Mouse (Mus musculus) forebrain, embryonic 11.5 days (tissue): ENCODE data around the gene Ahr. TPM values are rescaled to one million over a fixed set of nuclear protein-coding genes. Genes with fewer than 3 reads are reported as not detected.

Source experiments
- ATAC-seq: fragments of 200-750 bp; cut with Nextera tagmentation; replicated peaks from 2 replicates; pipeline ENCODE4 v1.8.0; 2017; ENCODE audit warnings: moderate TSS enrichment; ENCODE audit not compliant: low FRiP score
- DNase-seq: peaks from one replicate; pipeline ENCODE4 v3.0.0-alpha.2; 2017; ENCODE audit warnings: low spot score
- H3K27ac ChIP-seq: fragments of 300-500 bp; sonication (generic); 2 replicates; pipeline ENCODE4 v1.5.1; 2014; ENCODE audit warnings: low read depth, low read length
- H3K27me3 ChIP-seq: fragments of 300-500 bp; sonication (generic); 2 replicates; pipeline ENCODE4 v1.6.1; 2014; ENCODE audit warnings: mild to moderate bottlenecking, low read length, mixed read lengths; ENCODE audit not compliant: control insufficient read depth, insufficient read depth
- H3K36me3 ChIP-seq: fragments of 300-500 bp; sonication (generic); 2 replicates; pipeline ENCODE4 v1.6.1; 2014; ENCODE audit warnings: mild to moderate bottlenecking, low read length, moderate library complexity, mixed read lengths; ENCODE audit not compliant: control insufficient read depth, insufficient read depth
- H3K4me1 ChIP-seq: fragments of 300-500 bp; sonication (generic); replicated peaks from 2 replicates; pipeline ENCODE4 v1.6.1; 2014; ENCODE audit warnings: low read length, mixed read lengths; ENCODE audit not compliant: control insufficient read depth, insufficient read depth
- H3K4me2 ChIP-seq: fragments of 300-500 bp; sonication (generic); 2 replicates; pipeline ENCODE4 v1.6.1; 2014; ENCODE audit warnings: low read depth, mild to moderate bottlenecking, low read length, moderate library complexity, mixed read lengths; ENCODE audit not compliant: severe bottlenecking
- H3K4me3 ChIP-seq: fragments of 300-500 bp; sonication (generic); 2 replicates; pipeline ENCODE4 v1.5.1; 2014; ENCODE audit warnings: low read depth, low read length
- H3K9ac ChIP-seq: fragments of 300-500 bp; sonication (generic); 2 replicates; pipeline ENCODE4 v1.6.1; 2014; ENCODE audit warnings: low read length
- H3K9me3 ChIP-seq: fragments of 300-500 bp; sonication (generic); 2 replicates; pipeline ENCODE4 v1.6.1; 2016; ENCODE audit warnings: low read length, mixed read lengths; ENCODE audit not compliant: control insufficient read depth
- WGBS: fragments of 180-500 bp; shearing (Covaris S2); extraction: QIAGEN DNeasy Blood & Tissue Kit; methylation state at CpG from one replicate; pipeline ENCODE4 v1.1.7; 2014; 5-methylcytosine and 5-hydroxymethylcytosine counted together
- polyA plus RNA-seq: library from polyadenylated mRNA; unstranded; fragments of >200 nt; fragmentation: Nextera tagmentation; extraction: Ambion mirVana; gene quantifications from 2 replicates; pipeline ENCODE4 v1.2.1, GENCODE M21; 2014

Ahr gene
- polyA plus RNA-seq, 1 experiment from 2014 or later = 1.8 TPM

GRCm38 (mm10) chr12:35550299-35550698 is 15.5 kb upstream of the Ahr start:
- Histone ChIP-seq H3K27ac (no peak overlapping the region), H3K9me3 (no peaks in the 10 kb centered on the region), H3K4me1 (no peaks in the 10 kb centered on the region), H3K4me2 (no peak overlapping the region), H3K36me3 (no peaks in the 10 kb centered on the region), H3K4me3 (no peak overlapping the region), H3K27me3 (no peaks in the 10 kb centered on the region), H3K9ac (no peak overlapping the region)
- DNase-seq = no peak
- no peak for ATAC-seq

- Histone ChIP-seq H3K27ac (no peak overlapping the region), H3K9ac (no peak overlapping the region), H3K4me1 (no peaks in the 10 kb centered on the region), H3K27me3 (no peaks in the 10 kb centered on the region), H3K9me3 (no peaks in the 10 kb centered on the region), H3K36me3 (no peaks in the 10 kb centered on the region), H3K4me2 (no peak overlapping the region), H3K4me3 (no peak overlapping the region)
- WGBS = 72% methylated on average over 3 of the region's 3 CpGs
- DNase-seq (no peak), ATAC-seq (no peak)
These were observed 8.0 kb upstream of the Ahr start for GRCm38 (mm10) chr12:35542836-35543235.

GRCm38 (mm10) chr12:35538843-35539242 is 4.0 kb upstream of the Ahr start:
- no peak overlapping the region for H3K27ac ChIP-seq

GRCm38 (mm10) chr12:35534114-35534753 is 604 bp downstream of the Ahr start:
- under 1% methylated on average over 49 of the region's 49 CpGs for WGBS
- DNase-seq (peak; percentile 55), ATAC-seq (no peak; the same call in 1 of the 2 replicates)
- Histone ChIP-seq H3K36me3 (no peaks in the 10 kb centered on the region), H3K27ac (no peak overlapping the region), H3K4me2 (peak overlapping the region; percentile 99), H3K4me1 (no peaks in the 10 kb centered on the region; the same call in 1 of the 2 replicates), H3K9me3 (no peaks in the 10 kb centered on the region), H3K9ac (peak overlapping the region; percentile 53), H3K4me3 (peak overlapping the region; percentile 64), H3K27me3 (peaks cover 2% of the 10 kb centered on the region; the same call in 1 of the 2 replicates)

More at GRCm38 (mm10) chr12:35538843-35539242, 4.0 kb upstream of the Ahr start:
- Histone ChIP-seq H3K4me1 (no peaks in the 10 kb centered on the region; the same call in 1 of the 2 replicates), H3K9me3 (no peaks in the 10 kb centered on the region), H3K9ac (no peak overlapping the region), H3K4me3 (no peak overlapping the region), H3K27me3 (peaks cover 2% of the 10 kb centered on the region; the same call in 1 of the 2 replicates), H3K36me3 (no peaks in the 10 kb centered on the region), H3K4me2 (no peak overlapping the region)
- WGBS = 60% methylated on average over 3 of the region's 3 CpGs
- no peak for ATAC-seq
- no peak for DNase-seq

DNA sequence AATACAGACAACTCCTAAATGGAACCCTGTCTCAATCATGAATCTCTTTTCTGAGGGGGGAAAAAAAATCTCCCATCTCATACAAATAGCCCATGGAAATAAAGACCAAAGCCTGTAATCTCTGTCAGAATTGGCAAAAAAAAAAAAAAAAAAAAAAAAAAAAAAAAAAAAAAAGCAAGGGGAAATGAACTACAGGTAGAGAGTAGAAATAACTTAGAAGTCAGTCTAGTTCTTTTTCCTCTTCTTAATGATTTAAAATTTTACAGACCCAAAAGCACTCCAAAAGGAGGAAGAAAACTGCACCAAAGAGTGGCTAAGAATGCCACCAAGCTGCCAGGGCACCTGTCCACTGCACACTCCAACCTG is 1.1 kb downstream of the Ahr start:
- Histone ChIP-seq H3K9me3 (no peaks in the 10 kb centered on the region), H3K36me3 (no peaks in the 10 kb centered on the region), H3K4me3 (peak overlapping the region; percentile 64), H3K9ac (no peak overlapping the region), H3K27me3 (peaks cover 2% of the 10 kb centered on the region; the same call in 1 of the 2 replicates), H3K27ac (no peak overlapping the region), H3K4me1 (no peaks in the 10 kb centered on the region; the same call in 1 of the 2 replicates), H3K4me2 (peak overlapping the region; percentile 99)
- no peak for DNase-seq
- no peak for ATAC-seq

DNA sequence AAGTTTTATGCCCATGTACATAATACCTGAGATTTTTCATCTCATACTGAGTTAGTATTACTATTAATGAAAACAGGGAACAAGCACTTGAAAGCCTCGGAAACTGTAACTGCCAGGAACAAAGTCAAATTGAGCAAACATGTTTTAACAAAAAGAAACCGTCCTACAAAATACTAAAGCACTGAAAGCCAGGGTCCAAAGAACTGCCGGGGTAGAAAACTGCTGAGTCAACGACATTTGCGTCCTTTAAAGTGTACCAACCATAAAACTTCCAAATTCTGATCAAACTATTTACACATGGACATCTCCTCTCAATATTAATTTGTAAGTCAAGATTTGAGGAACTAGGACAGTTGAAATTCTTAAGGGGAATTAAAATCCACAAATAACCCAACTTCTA is 1.7 kb downstream of the Ahr start:
- peaks cover 2% of the 10 kb centered on the region; the same call in 1 of the 2 replicates for H3K27me3 ChIP-seq
- no peak overlapping the region for H3K9ac ChIP-seq
- H3K4me3 ChIP-seq = no peak overlapping the region
- WGBS = 78% methylated on average over 5 of the region's 5 CpGs
- ATAC-seq = no peak
- DNase-seq = no peak
- H3K9me3 ChIP-seq = no peaks in the 10 kb centered on the region
- H3K27ac ChIP-seq = no peak overlapping the region
- H3K36me3 ChIP-seq = no peaks in the 10 kb centered on the region
- H3K4me2 ChIP-seq = no peak overlapping the region
- H3K4me1 ChIP-seq = no peaks in the 10 kb centered on the region; the same call in 1 of the 2 replicates

- Histone ChIP-seq H3K27ac (no peak overlapping the region), H3K36me3 (no peaks in the 10 kb centered on the region), H3K4me2 (no peak overlapping the region), H3K9me3 (no peaks in the 10 kb centered on the region), H3K4me1 (no peaks in the 10 kb centered on the region; the same call in 1 of the 2 replicates), H3K9ac (no peak overlapping the region), H3K4me3 (no peak overlapping the region), H3K27me3 (peaks cover 2% of the 10 kb centered on the region; the same call in 1 of the 2 replicates)
- 18% methylated on average over 5 of the region's 5 CpGs for WGBS
- DNase-seq = peak; percentile 75
- ATAC-seq = no peak
These were observed 2.7 kb downstream of the Ahr start for GRCm38 (mm10) chr12:35532151-35532550.

GRCm38 (mm10) chr12:35530587-35530986 is 4.3 kb downstream of the Ahr start:
- H3K4me2 ChIP-seq = no peak overlapping the region
- H3K9me3 ChIP-seq = no peaks in the 10 kb centered on the region
- H3K4me1 ChIP-seq = no peaks in the 10 kb centered on the region; the same call in 1 of the 2 replicates
- H3K9ac ChIP-seq = no peak overlapping the region
- DNase-seq (no peak), ATAC-seq (no peak)
- no peaks in the 10 kb centered on the region for H3K36me3 ChIP-seq
- H3K27ac ChIP-seq = no peak overlapping the region
- no peak overlapping the region for H3K4me3 ChIP-seq
- peaks cover 2% of the 10 kb centered on the region; the same call in 1 of the 2 replicates for H3K27me3 ChIP-seq

DNA sequence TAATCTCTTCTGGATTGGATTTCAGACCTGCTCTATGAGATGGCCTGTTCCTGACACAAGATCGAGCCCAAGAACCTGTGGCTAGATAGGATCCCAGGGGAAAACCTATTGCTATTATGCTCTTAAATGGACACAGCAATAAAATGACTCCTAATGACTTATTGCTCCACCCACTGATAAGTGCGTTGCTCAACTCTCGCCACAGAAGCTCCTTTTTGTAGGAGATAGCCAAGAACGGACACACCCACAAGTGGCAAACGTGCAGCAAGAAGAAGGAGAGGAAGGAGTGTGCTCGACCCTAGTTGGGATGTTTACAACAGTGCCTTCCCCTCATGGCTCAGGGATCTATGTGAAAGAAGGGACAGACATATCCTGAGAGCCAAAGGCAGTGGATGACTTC is 7.4 kb downstream of the Ahr start:
- H3K36me3 ChIP-seq = no peaks in the 10 kb centered on the region
- no peak overlapping the region for H3K4me3 ChIP-seq
- H3K27me3 ChIP-seq = no peaks in the 10 kb centered on the region
- WGBS = 87% methylated on average over 6 of the region's 6 CpGs
- H3K9me3 ChIP-seq = no peaks in the 10 kb centered on the region
- no peak overlapping the region for H3K9ac ChIP-seq
- no peak overlapping the region for H3K27ac ChIP-seq
- no peaks in the 10 kb centered on the region for H3K4me1 ChIP-seq
- ATAC-seq = no peak
- no peak for DNase-seq
- H3K4me2 ChIP-seq = no peak overlapping the region
